8 mouse cellular contexts compared by ENCODE assay signal in the genomic region with DNA sequence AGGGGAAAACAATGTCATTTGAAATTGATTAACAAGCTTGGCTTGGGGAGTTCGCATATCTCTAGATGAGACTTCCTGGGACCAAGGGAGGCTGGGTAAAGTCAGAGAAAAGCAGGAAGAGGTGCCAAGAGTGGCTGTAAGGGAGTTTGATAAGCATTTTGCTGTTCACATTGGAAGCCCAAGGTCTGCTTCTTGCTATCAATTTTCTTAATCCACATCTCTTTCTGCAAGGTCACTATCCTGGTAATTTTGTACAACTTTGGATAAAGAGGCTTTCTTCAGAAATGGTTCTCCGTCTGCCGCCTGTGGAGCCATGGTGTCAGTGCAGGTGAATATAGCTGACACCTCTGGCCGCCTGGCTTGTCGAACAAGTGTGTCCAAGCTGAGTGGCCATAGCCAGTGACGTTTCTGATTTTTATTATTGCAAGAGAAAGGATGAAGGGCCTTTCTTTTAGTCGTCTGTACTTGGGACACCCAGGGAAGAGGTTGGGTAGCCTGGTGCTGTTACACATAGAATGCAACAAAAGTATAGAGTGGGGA. TPM values are rescaled to one million over a fixed set of nuclear protein-coding genes. Genes with fewer than 3 reads are reported as not detected.
DNase-seq lines count a peak whose midpoint lies in the region; ATAC-seq and TF ChIP-seq lines count a peak whose summit lies in the region.

No protein-coding gene starts in this region.

- H3K9me3 ChIP-seq in heart, embryonic 14.5 days (ENCODE audit: control insufficient read depth, low read length): no peaks in the 10 kb centered on the region
- no peaks in the 10 kb centered on the region for H3K9me3 ChIP-seq in limb, embryonic 11.5 days (ENCODE audit: control insufficient read depth, low read length)
- H3K9me3 ChIP-seq in stomach, embryonic 15.5 days: no peaks in the 10 kb centered on the region

- TF ChIP-seq POLR2A in spleen, adult 2 months (IDR thresholded peaks at IDR 0.05; ENCODE audit: low read depth, low read length): no peak

- ATAC-seq in heart, embryonic 14.5 days (ENCODE audit: insufficient number of reproducible peaks, insufficient read depth, low FRiP score, low read depth): peak; percentile 28; the same call in 1 of the 2 replicates
- ATAC-seq in limb, embryonic 11.5 days (ENCODE audit: insufficient number of reproducible peaks, low FRiP score, low TSS enrichment, low read depth): peak; percentile 78; the same call in 1 of the 2 replicates
- ATAC-seq in stomach, embryonic 15.5 days (ENCODE audit: insufficient read depth, low FRiP score, low read depth): peak; percentile 41

- no peaks in the 10 kb centered on the region for H3K27me3 ChIP-seq in spleen, adult 2 months (ENCODE audit: control insufficient read depth, insufficient read depth, low read length)
- no peaks in the 10 kb centered on the region for H3K27me3 ChIP-seq in heart, embryonic 14.5 days (ENCODE audit: control insufficient read depth, insufficient read depth, low read length)
- no peaks in the 10 kb centered on the region for H3K27me3 ChIP-seq in limb, embryonic 11.5 days (ENCODE audit: control insufficient read depth, insufficient read depth, low read length)
- no peaks in the 10 kb centered on the region for H3K27me3 ChIP-seq in stomach, embryonic 15.5 days (replicated peaks)

- H3K4me1 ChIP-seq in spleen, adult 2 months (ENCODE audit: control insufficient read depth, insufficient read depth, insufficient read length): peaks cover 2% of the 10 kb centered on the region; the same call in 1 of the 2 replicates
- peaks cover 10 to 41% of the 10 kb centered on the region in 2 experiments for H3K4me1 ChIP-seq in heart, embryonic 14.5 days (ENCODE audit: control insufficient read depth in 2 of 2, insufficient read depth in 2 of 2, low read length in 2 of 2)
- H3K4me1 ChIP-seq in limb, embryonic 11.5 days (ENCODE audit: control insufficient read depth, insufficient read depth, low read length): peaks cover 9% of the 10 kb centered on the region
- peaks cover 10% of the 10 kb centered on the region; the same call in 1 of the 2 replicates for H3K4me1 ChIP-seq in stomach, embryonic 15.5 days

- WGBS in spleen, adult 2 months: 6% methylated on average over 7 of the region's 7 CpGs
- WGBS in heart, embryonic 14.5 days: 6% methylated on average over 7 of the region's 7 CpGs
- 5% methylated on average over 7 of the region's 7 CpGs for WGBS in limb, embryonic 11.5 days
- 3% methylated on average over 7 of the region's 7 CpGs for WGBS in stomach, embryonic 15.5 days

- peak overlapping the region; percentile 98 for H3K9ac ChIP-seq in heart, embryonic 14.5 days (ENCODE audit: low read length)
- H3K9ac ChIP-seq in limb, embryonic 11.5 days (ENCODE audit: low read length): peak overlapping the region; percentile 89
- H3K9ac ChIP-seq in stomach, embryonic 15.5 days: peak overlapping the region; percentile 65; the same call in 1 of the 2 replicates

- DNase-seq in spleen, adult 2 months (ENCODE audit: low read depth in 1 of 2, low spot score in 2 of 2): peak; percentile 31 to 43
- no peak for DNase-seq in spleen, adult 12 weeks (ENCODE audit: low spot score)
- DNase-seq in c-Kit-positive CD71-positive TER-119-negative erythroid progenitor cells, embryonic 14.5 days (ENCODE audit: low read depth): peak; percentile 30
- DNase-seq in limb, embryonic 11.5 days (ENCODE audit: low spot score): peak; percentile 70
- DNase-seq in mesoderm, embryonic 11.5 days (ENCODE audit: low read depth, low spot score): peak; percentile 53
- DNase-seq in adrenal gland, postnatal 10 days: no peak

- H3K27ac ChIP-seq in spleen, adult 2 months (ENCODE audit: insufficient read depth, low read length): peak overlapping the region; percentile 93
- peak overlapping the region; percentile 81 to 90 for H3K27ac ChIP-seq in heart, embryonic 14.5 days (replicated peaks in 1 of 2; ENCODE audit: control insufficient read depth in 1 of 2, insufficient read depth in 1 of 2, low read depth in 2 of 2, low read length in 2 of 2)
- peak overlapping the region; percentile 83 for H3K27ac ChIP-seq in limb, embryonic 11.5 days (replicated peaks; ENCODE audit: low read depth, low read length)
- H3K27ac ChIP-seq in stomach, embryonic 15.5 days: peak overlapping the region; percentile 96

- peak overlapping the region; percentile 91 for H3K4me3 ChIP-seq in spleen, adult 2 months (ENCODE audit: extremely low read depth, insufficient read depth, insufficient read length)
- H3K4me3 ChIP-seq in heart, embryonic 14.5 days (ENCODE audit: control insufficient read depth in 1 of 2, insufficient read depth in 1 of 2, low read depth in 1 of 2, low read length in 2 of 2): peak overlapping the region; percentile 76 to 99
- peak overlapping the region; percentile 98 for H3K4me3 ChIP-seq in limb, embryonic 11.5 days (ENCODE audit: low read depth, low read length)
- peak overlapping the region; percentile 93 for H3K4me3 ChIP-seq in stomach, embryonic 15.5 days (replicated peaks)

- peak overlapping the region; percentile 84 for H3K4me2 ChIP-seq in heart, embryonic 14.5 days (ENCODE audit: low read length)
- peak overlapping the region; percentile 77 for H3K4me2 ChIP-seq in limb, embryonic 11.5 days (ENCODE audit: low read depth, severe bottlenecking)
- H3K4me2 ChIP-seq in stomach, embryonic 15.5 days: peak overlapping the region; percentile 86

- peaks cover 5% of the 10 kb centered on the region for H3K36me3 ChIP-seq in spleen, adult 2 months (ENCODE audit: control insufficient read depth, insufficient read depth, low read length)
- H3K36me3 ChIP-seq in heart, embryonic 14.5 days (ENCODE audit: control insufficient read depth, insufficient read depth, low read length): peaks cover 9% of the 10 kb centered on the region
- no peaks in the 10 kb centered on the region for H3K36me3 ChIP-seq in limb, embryonic 11.5 days (ENCODE audit: control insufficient read depth, insufficient read depth, low read length)
- H3K36me3 ChIP-seq in stomach, embryonic 15.5 days: 0 out of 2 replicates have a peak, but pooled peaks cover 5% of the 10 kb centered on the region

- peak; percentile 11; the same call in 1 of the 2 replicates for TF ChIP-seq CTCF in spleen, adult 2 months (IDR thresholded peaks at IDR 0.05; ENCODE audit: extremely low read depth, insufficient read depth, insufficient read length, insufficient replicate concordance)

RNA-seq across cellular contexts. Expression of a gene that starts 0.5 kb away (rescaled TPM):
- 31.0 and 34.3 TPM in 2 replicates for polyA plus RNA-seq in spleen, adult 2 months (2012; rRNA removed)
- 17.8 and 19.1 TPM in 2 replicates for polyA plus RNA-seq in heart, embryonic 14.5 days (2014; fragmentation: Nextera tagmentation; extraction: Ambion mirVana)
- polyA plus RNA-seq in limb, embryonic 11.5 days (2014; fragmentation: Nextera tagmentation; extraction: Ambion mirVana): 29.0 and 30.3 TPM in 2 replicates
- 48.7 and 54.8 TPM in 2 replicates for polyA plus RNA-seq in stomach, embryonic 15.5 days (2015; fragmentation: Nextera tagmentation; extraction: Ambion mirVana)
- 10 to 100 TPM; 71.5 to 79.3 TPM for total RNA-seq in adrenal gland, postnatal 10 days (2021)

RNA-seq across cellular contexts. Expression of a gene that starts 5.2 kb away (rescaled TPM):
- polyA plus RNA-seq in spleen, adult 2 months (2012; rRNA removed): 0.27 and 0.41 TPM in 2 replicates
- 0.39 and 0.65 TPM in 2 replicates for polyA plus RNA-seq in heart, embryonic 14.5 days (2014; fragmentation: Nextera tagmentation; extraction: Ambion mirVana)
- 0.41 and 1.6 TPM in 2 replicates for polyA plus RNA-seq in limb, embryonic 11.5 days (2014; fragmentation: Nextera tagmentation; extraction: Ambion mirVana)
- polyA plus RNA-seq in stomach, embryonic 15.5 days (2015; fragmentation: Nextera tagmentation; extraction: Ambion mirVana): 3.4 and 3.5 TPM in 2 replicates
- 1 to 10 TPM; 2.9 to 3.0 TPM for total RNA-seq in adrenal gland, postnatal 10 days (2021)

RNA-seq across cellular contexts. Expression of a gene that starts 56.5 kb away (rescaled TPM):
- polyA plus RNA-seq in spleen, adult 2 months (2012; rRNA removed): 0.54 TPM in 1 of 2 replicates, not detected in the other
- 5,314 and 7,420 TPM in 2 replicates for polyA plus RNA-seq in heart, embryonic 14.5 days (2014; fragmentation: Nextera tagmentation; extraction: Ambion mirVana)
- polyA plus RNA-seq in limb, embryonic 11.5 days (2014; fragmentation: Nextera tagmentation; extraction: Ambion mirVana): 2.2 and 3.6 TPM in 2 replicates
- polyA plus RNA-seq in stomach, embryonic 15.5 days (2015; fragmentation: Nextera tagmentation; extraction: Ambion mirVana): 25.2 and 30.7 TPM in 2 replicates
- total RNA-seq in adrenal gland, postnatal 10 days (2021): under 1 TPM in 1 of 2 experiments, not detected in 1; 0.66 TPM

Comparison
In these comparisons a context has a peak if more than half of its experiments do, and no peak if none do; other contexts are left out.
1. DNase-seq: peak in spleen, adult 2 months (2 of 2), c-Kit-positive CD71-positive TER-119-negative erythroid progenitor cells, embryonic 14.5 days (single experiment), limb, embryonic 11.5 days (single experiment) and mesoderm, embryonic 11.5 days (single experiment); none in spleen, adult 12 weeks (single experiment) and adrenal gland, postnatal 10 days (single experiment).
2. ATAC-seq: peak in every context shown above with its lines; median percentile 78 in limb, embryonic 11.5 days; 41 in stomach, embryonic 15.5 days; 28 in heart, embryonic 14.5 days.
3. RNA of a gene that starts 56.5 kb away (polyA plus RNA-seq): 5,314 to 7,420 TPM in heart, embryonic 14.5 days; 25.2 to 30.7 TPM in stomach, embryonic 15.5 days, 2.2 to 3.6 TPM in limb, embryonic 11.5 days and 0.54 TPM in spleen, adult 2 months; every median in the first group is over 100 times any median in the second.
4. Peak in every context shown above with its lines, with median percentiles within 50 percentile points of each other: H3K27ac ChIP-seq, H3K4me3 ChIP-seq, H3K4me2 ChIP-seq and H3K9ac ChIP-seq.